Mouse (Mus musculus): ENCODE results near the gene Zswim4.
A peak's percentile ranks its signal among the peaks of the same experiment; 100 is the strongest.

Zswim4 gene

DNA sequence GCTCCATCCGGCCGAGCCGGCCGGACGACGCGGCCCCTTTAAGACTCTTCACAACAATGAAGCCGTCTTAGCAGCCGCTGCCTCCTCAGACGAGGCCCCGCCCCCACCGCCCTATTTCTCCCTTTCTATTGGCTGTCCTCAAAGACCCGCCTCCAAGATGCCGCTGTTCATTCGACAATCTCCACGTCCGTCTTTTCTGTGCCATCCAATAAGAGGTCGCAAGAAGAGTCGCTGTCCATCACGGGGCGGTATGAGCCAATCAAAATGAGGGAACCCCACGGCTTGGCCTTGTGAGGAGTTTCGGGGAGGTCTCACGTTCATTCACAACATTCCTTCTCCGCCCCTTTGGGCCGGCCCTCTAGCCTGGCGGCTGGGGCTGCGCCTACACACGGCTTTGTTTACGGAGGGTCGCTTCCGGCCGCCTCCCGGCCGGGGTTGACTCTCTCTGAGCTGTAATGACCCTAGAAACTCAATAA lies at the start of gene Zswim4:
Gene Zswim4, minus strand, starts transcription at position 58 of the 476 bp plus-strand sequence.
- peak; percentile 96 for DNase-seq (ENCODE audit: low spot score)

DNA sequence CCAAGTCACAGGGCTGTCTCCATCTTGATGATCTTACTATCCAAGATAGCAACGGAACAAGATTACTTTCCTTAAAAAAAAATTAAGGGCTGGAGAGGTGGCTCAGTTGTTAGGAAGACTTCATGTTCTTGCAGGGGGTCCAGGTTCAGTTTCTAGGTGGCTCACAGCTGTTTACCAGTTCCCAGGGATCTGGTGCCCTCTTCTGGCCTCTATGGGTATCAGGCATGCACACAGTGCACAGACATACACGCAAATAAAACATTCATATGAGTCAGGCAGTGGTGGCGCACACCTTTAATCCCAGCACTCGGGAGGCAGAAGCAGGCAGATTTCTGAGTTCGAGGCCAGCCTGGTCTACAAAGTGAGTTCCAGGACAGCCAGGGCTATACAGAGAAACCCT lies 48.8 kb upstream of the Zswim4 start:
- DNase-seq (ENCODE audit: low spot score): peak; percentile 56

DNA sequence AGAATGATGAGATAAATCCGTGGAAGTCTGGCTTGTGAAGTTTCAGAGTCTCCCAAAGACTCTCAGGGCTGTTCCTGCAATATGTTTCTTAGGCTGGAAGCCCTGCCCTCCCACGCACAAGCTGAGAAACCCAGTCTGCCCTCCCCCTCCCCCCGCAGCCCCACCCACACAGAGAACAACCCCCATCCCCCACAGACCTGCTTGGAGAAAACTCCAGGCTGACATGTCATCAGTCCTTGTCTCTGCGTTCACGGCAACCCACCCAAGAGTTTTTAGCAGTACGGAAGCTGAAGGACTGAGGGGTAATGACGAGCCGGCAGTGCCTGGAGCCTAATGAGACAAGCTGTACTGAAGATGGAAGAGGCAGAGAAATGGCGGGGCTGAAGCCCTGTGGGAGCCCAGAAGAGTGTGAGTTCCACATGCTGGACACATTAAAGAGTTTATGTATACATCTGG lies 47.8 kb upstream of the Zswim4 start:
- DNase-seq (ENCODE audit: low spot score): no peak

DNA sequence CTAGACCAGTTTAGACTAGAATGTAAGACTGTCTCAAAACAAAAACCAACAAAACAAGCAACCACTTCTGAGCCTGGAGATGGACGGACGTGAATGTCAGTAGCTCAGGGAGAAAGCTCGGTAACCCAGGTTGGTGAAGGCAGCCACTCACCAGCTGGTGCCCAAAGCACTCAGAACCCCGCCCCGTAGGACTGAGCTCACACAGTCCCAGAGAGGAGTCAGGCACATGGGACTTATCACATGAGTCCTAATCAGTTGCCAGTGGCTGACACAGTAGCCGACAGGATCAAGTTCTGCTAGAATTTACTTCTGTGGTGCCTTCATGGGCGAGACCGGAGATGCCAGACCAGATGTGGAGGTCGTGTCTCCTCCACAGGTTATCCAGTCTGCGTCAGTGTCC lies 43.9 kb upstream of the Zswim4 start:
- no peak for DNase-seq (ENCODE audit: low spot score)

DNA sequence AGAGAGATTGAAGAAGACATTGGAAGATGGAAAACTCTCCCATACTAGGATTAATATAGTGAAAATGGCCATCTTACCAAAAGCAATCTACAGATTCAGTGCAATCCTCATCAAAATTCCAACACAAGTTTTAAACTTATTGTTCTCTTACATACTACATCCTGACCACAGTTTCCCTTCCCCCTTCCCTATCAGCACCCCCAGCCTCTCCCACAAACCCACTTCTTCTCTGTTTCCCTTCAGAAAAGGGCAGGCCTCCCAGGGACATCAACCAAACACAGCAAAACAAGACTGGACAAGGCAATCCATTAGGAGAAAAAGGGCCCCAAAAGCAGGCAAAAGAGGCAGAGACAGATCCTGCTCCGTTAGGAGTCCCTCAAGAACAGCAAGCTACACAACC lies 39.6 kb upstream of the Zswim4 start:
- DNase-seq (ENCODE audit: low spot score): no peak

DNA sequence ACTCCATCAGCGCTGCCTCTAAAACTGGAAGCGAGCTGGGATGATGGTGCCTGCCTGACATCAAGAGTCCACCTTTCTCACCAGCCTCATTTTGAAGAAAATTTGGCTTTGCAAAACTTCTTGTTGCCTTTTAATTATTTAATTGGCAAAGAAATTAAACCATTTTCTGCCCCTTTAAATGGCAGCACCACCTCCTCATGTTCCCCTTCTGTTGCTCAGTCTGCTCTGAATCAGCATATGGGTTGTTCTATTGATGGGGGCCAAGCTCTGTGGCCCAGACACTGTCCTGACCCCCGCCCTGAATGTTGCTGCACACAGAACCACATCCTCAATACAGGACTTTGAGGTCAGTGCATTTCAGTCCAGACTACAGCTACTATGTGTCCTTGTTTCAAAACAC lies 37.1 kb upstream of the Zswim4 start:
- no peak for DNase-seq (ENCODE audit: low spot score)

DNA sequence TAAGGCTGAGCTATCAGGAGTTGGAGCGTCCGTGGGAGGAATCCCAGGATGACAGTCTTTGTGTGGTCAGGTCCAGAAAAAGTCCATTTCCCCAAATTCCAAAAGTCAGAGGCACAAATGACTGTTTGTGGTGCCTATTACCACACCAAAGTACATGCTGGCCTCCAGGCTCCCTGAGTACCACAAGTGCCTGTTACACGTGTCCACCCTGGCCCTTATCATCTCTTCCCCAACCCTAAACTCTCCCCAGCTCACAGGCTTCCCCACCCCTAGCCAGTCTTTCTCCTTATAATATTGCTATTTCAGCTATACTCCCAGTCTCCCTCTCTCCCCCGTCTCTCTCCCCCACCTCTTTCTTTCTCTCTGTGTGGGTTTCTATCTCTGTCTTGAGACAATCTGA lies 35.4 kb upstream of the Zswim4 start:
- DNase-seq (ENCODE audit: low spot score): no peak

DNA sequence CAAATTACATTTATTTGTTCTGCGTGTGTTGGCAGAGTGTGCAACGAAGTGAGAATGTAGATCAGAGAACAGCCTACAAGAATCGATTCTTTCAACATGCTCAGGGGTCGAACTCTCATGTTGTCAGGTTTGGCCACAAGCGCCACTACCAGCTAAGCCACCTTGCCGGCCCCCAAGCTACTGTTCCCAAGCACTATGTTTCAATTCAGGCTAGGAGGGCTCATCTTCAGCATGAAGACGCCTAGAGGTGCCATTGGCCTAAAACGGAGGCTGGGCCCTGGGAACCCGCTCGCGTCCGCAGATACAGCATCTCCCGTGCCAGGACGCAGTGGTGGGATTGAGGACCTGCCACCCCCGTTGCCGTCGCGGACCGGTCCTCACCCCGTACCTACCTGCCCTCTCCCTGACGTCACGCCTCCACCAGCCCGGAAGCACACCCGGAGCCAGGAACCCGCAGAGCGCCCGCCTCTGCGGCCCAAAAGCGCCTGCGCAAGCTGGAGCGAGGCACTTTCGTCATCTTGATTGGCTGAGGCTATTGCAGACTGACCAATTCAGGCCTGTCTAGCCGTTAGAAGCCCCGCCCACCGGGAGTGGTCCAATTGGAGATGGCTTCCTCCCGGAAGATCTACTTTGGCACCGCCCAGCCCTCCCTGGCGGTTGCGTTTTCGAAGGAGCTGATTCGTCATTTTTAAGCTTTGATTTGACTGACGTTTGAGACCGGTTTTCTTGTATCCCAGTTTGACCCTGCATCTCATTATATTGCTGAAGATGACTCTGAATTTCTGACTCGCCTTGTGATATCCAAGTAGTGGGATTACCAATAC lies 33.3 kb upstream of the Zswim4 start, which contains the start of gene Ccdc130:
Gene Ccdc130, minus strand, starts transcription at position 431 of the 824 bp plus-strand sequence.
- peak; percentile 100 for DNase-seq (ENCODE audit: low spot score)

DNA sequence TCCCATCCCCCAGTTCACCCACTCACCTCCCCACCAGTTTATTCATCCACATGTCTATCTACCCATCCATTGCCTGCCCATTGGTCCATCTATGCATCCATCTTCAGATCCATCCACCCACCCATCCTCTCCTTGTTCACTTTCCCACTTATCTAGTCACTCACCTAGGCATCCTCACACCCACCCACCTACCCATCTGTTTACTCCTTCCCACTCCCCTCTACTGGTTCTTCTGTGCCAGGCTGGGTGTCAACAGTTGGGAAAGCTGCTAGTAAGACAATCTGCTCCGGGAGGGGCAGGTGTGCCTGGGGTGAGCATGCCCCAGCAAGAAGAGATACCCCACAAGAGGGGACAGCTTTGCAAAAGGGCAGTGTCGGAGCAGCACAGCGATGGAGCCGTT lies 24.2 kb upstream of the Zswim4 start:
- no peak for DNase-seq (ENCODE audit: low spot score)

DNA sequence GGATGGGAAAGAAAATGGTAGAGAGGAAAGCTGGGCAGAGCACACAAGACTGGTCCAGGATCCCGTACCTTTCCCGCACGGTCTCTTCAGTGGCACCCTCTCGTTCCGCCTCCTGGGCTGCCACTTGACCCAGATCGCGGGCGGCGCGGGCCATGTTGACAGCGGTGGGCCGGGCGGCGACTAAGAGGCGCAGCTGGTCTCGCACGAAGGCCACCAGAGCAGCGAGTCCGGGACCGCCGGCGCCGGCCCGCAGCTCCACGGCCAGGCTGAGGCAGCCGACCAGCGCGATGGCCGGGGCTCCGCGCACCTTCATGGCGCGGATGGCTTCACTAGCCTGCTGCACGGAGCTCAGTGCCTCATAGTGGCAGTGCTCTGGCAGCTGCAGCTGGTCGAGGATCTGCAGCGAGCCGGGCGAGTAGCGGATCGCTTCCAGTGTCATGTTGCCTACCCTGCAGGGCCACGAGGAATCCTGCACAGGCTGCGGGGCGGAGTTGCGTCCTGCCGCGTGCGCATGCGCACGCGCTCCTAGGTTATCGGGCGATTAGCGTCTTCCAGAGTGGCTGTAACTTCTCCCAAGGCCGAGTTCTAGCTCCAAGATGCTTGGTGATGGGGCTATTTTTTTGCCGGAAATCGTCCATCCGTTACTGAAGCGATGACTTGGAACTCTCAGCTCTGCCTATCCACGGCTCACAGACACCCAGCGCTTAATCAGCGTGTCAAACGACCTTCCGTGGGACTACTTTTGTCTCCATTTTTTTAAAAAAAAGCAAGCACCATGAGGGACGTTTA lies 20.2 kb upstream of the Zswim4 start, which contains the start of gene Mri1:
Gene Mri1, minus strand, starts transcription at position 505 of the 789 bp plus-strand sequence.
- DNase-seq (ENCODE audit: low spot score): peak; percentile 78

DNA sequence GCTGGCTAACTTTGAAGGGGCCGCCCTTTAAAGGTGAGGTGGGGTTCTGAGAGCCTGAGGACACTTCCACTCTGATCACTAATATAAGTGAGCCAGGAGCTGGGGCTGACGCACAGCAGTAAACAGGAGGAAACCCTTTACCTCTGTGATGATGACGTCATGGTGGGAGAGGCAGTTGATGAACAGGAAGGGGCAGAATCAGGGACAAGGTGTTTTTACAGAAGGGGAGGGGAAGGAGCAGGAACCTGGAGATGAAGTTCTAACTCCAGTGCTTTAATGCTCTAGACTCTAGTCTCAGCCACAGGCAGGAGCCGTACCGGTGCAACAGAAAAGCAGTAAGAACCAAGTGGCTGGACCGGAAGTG lies 19.6 kb upstream of the Zswim4 start:
- DNase-seq (ENCODE audit: low spot score): peak; percentile 71

DNA sequence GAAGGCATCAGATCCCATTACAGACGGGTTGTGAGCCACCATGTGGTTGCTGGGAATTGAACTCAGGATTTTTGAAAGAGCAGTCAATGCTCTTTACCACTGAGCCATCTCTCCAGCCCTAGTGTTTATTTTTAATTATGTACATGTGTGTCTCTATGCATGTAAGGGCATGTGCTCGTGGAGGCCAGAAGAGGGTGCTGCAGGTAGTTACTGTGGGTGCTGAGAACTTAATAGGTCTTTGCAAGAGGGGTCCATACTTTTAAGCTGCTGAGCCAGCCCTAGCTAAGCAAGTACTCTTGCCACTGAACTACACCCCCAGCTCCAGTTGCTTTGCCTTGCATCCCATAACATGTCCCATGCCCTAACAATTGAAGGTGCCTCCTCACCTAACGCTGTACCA lies 19.0 kb upstream of the Zswim4 start:
- peak; percentile 18 for DNase-seq (ENCODE audit: low spot score)

DNA sequence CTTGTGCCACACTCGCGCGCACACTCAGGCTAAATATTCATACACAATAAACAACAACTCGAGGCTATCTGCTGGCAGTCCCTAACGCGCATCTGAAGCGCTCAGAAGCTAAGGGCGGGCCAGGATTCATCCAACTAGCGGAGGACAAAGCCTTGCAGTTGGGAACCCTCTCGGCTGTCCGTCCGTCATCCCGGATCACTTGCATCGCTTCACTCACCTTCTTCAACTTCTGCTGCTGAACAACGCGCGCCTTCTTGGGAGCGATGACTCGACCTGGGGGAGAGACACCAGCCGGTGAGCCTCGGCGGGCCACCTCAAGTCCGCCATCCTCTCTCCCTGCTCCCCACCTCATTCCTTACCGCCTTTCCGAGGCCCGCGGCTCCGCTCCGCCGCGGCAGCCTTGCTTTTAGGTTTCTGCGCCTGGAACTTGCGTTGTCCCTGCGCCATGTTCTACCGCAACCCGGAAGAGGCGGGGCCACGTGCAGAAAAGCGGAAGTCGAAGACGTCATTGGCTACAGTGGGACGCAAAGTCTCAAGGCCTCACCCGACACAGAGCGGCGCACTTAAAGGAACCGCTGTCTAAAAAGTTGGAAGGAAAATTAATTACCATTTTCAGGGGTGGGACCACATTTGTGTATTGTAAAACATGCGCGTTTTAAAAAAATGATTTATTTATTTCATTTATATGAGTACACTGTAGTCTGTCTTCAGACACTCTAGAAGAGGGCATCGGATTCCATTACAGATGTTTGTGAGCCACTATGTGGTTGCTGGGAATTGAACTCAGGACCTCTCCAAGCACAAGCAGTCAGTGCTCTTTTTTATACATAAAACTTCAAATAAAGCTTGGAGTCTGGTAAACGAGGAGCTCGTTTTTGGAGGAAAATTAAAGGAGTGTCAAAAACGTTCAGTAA lies 12.7 kb upstream of the Zswim4 start, which contains the start of gene D8Ertd738e:
Gene D8Ertd738e, minus strand, starts transcription at position 463 of the 914 bp plus-strand sequence.
- peak; percentile 93 for DNase-seq (ENCODE audit: low spot score)

DNA sequence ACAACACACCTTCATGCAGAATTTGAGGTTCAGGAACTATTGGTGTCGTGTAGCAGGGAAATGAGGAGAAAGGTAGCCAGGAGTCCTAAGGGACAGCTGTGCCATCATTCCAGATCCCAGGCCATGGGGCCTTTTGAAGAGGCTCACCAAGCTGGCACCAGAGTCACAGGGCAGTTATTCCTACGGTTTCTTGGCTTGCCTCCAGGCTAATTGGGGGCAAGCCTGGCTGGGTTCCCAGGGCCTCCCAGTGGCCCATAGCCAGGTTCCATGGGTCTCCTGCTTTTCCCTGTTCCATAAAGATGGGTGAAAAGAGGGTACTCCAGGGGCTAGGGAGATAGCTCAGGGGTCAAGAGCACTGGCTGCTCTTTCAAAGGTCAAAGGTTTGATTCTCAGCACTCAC lies 5.0 kb upstream of the Zswim4 start:
- no peak for DNase-seq (ENCODE audit: low spot score)

DNA sequence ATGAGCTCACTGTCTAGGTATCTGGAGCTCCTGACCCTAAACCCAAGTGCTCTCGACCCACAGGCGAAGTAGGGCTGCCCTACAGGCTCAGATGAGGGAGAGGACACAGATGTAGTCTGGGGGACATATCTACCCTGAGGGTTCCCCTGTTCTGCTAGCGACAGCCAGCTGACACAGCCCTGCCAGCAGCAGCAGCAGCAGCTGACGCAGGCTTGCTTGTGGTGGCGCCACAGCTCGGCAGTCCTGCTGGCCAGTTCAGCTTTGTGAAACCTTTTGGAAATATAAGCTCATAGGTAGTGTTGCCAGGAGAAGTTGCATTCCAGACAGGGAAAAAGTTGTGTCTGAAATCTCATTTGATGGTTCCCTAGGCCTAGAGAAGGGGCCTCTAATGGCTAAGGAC lies 4.3 kb upstream of the Zswim4 start:
- DNase-seq (ENCODE audit: low spot score): no peak

DNA sequence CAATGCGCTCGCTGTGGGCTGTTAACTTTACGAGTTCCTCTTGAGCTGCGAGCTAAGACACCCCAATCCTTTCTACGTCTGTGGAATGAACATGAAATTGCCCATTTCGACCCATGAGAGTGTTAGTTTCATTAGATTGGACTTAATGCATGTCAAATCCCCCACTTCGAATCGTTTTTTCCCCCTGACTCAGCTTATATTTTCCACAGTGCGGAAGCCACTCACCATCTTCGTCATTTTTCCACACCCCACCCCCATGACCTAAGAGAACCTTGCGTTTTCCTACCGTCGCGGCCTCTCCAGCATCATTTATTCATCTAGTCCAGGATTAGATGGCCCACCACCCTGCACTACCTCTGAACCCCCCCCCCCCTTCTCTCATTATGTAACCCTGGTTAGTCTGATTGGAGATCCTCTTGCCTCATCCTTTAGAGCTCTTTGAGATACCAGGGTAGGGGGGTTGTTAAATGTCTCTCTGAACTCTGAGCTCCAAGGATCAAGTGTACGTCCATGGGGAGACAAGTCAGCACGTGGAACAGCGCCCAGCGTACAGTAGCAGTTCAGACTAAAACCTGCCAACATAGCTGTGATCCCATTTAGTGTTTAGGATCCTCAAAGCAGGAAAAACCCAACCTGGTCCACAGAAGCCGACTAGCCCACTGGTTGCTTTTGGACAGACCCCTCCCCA lies 831 bp upstream of the Zswim4 start:
- no peak for DNase-seq (ENCODE audit: low spot score)

DNA sequence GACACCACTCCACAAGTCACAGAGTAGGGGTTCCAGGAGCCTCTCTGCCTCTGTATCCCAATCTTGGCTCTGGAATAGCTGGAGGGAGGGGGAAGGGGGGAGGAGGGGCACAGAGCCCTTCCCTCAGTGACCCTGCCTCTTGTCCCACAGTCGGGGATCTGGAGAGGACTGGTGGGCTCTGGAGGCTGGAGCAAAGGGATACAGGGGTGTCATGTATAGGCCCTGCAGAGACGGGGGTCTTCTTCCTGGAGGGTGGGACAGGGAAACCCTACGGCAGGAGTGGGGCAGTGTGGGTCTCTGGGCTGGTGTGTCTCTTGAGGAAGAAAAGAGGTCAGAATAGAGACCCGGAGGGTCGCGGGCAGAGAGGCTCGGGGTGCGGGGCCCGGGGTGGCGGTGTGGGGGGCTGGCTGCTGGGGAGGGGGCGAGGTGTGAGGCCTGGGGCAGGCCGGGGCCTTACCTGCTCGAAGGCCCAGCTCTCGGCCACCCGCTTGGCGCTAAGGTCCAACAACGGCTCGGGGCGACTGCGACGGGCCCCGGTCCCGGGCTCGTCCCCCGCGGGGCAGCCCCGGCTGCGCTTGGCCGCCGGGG lies 351 bp downstream of the Zswim4 start:
- no peak for DNase-seq (ENCODE audit: low spot score)

DNA sequence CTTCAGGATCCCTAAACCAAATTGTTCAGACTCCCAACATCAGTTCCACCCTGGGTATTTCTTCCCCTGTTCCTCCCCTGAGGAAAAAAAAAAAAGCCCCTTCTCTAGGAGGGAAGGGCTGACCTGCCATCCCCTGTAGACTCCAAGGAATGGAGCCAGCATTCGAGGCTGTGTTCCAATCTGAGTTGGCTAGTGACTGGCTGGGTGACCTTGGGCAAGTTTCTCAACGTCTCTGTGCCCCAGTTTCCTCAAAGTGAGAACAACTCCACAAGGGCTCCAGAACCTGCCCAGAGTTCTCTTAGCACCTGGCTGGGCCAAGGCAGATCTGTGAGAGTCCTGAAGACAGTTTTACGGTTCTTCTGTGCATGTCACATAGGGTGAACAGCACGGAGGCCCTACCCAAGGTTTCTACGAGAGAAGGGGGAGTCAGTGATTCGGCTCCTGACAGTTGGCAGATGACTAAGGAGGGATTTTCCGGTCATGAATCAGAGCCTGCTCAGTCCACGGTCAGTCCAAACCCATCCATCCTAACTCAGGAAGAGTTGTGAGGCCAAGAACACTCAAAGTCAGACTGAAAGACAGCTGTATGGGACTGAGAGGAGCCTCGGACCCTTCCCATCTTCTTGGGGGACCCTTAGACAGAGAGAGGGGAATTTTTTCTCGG lies 977 bp downstream of the Zswim4 start:
- DNase-seq (ENCODE audit: low spot score): no peak

DNA sequence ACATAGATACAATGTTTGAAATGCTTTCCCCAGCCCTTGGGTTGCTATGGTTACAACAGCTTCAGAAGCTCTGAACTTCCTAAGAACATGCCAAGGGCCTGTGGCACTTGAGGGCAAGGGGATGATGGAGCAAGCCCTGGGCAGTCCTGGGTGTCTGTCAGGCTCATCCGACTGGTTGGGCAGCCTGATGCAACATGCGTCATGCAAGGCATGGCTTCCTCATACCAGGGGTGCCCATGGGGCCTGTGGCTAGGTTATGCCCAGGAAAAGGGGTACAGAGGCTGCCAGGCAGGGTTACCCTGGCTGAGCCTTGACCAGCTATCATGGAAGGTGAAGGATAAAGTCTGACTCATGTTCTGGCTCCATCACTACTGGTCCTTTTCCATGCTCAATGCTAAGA lies 3.8 kb downstream of the Zswim4 start:
- DNase-seq (ENCODE audit: low spot score): no peak

DNA sequence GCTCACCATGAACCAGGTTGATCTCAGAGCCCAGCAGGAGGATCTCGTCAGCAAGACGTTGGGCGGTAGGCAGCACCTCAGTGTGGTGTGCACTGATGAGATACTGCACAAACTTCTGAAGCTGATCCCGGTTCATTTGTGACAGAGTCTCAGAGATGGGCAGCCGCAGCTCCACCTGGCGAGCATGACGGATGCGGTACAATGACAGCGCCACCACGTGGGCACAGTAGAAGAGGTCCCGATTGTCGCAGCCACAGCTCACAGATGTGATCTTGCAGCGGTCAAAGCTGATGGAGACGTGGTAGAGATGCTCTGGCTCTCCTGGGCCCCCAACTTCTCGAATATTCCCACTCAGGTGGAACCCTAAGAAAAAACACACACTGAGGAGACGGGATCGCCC lies 6.1 kb downstream of the Zswim4 start:
- DNase-seq (ENCODE audit: low spot score): no peak
